ENCODE assay signal across 14 mouse cellular contexts in genomic region chr17:78250149-78250938, GRCm38 (mm10). TPM values are rescaled to one million over a fixed set of nuclear protein-coding genes. Genes with fewer than 3 reads are reported as not detected.
A peak's percentile ranks its signal among the peaks of the same experiment; 100 is the strongest.
DNase-seq lines count a peak whose midpoint lies in the region; ATAC-seq and TF ChIP-seq lines count a peak whose summit lies in the region.
"Had no signal": no experiment of that assay in that cellular context is flagged by ENCODE, and none has a peak within 500 bp of the region (broad histone marks: within the 10 kb centered on the region; RNA-seq: fewer than 3 reads in every experiment).

No protein-coding gene starts in this region.

- no peaks in the 10 kb centered on the region for H3K9me3 ChIP-seq in intestine, embryonic 16.5 days (ENCODE audit: control insufficient read depth, low read length)
- no peaks in the 10 kb centered on the region for H3K9me3 ChIP-seq in intestine, embryonic 15.5 days
- no peaks in the 10 kb centered on the region for H3K9me3 ChIP-seq in kidney, postnatal 0 days (replicated peaks; ENCODE audit: low read length)
- H3K9me3 ChIP-seq in hindbrain, embryonic 10.5 days, result no peaks in the 10 kb centered on the region
- H3K9me3 ChIP-seq: liver, embryonic 13.5 days had no signal

- WGBS in intestine, embryonic 16.5 days, result 66% methylated on average over 14 of the region's 14 CpGs
- WGBS in intestine, embryonic 15.5 days, result 61% methylated on average over 14 of the region's 14 CpGs
- WGBS in kidney, postnatal 0 days, result 55% methylated on average over 14 of the region's 14 CpGs
- 82% methylated on average over 14 of the region's 14 CpGs for WGBS in hindbrain, embryonic 10.5 days

- no peaks in the 10 kb centered on the region for H3K36me3 ChIP-seq in intestine, embryonic 16.5 days (ENCODE audit: control insufficient read depth, insufficient read depth, low read length)
- H3K36me3 ChIP-seq in intestine, embryonic 15.5 days, result no peaks in the 10 kb centered on the region
- H3K36me3 ChIP-seq in kidney, postnatal 0 days (ENCODE audit: insufficient read depth, low read length), result no peaks in the 10 kb centered on the region
- no peaks in the 10 kb centered on the region for H3K36me3 ChIP-seq in hindbrain, embryonic 10.5 days
- H3K36me3 ChIP-seq: liver, embryonic 13.5 days had no signal

- H3K4me3 ChIP-seq in intestine, embryonic 16.5 days (ENCODE audit: low read length), result no peak overlapping the region
- no peak overlapping the region for H3K4me3 ChIP-seq in intestine, embryonic 15.5 days (replicated peaks)
- no peak overlapping the region for H3K4me3 ChIP-seq in kidney, postnatal 0 days (replicated peaks; ENCODE audit: low read depth, low read length)
- no peak overlapping the region for H3K4me3 ChIP-seq in hindbrain, embryonic 10.5 days
- H3K4me3 ChIP-seq: liver, embryonic 13.5 days; myocyte had no signal

- no peak overlapping the region for H3K9ac ChIP-seq in intestine, embryonic 16.5 days (ENCODE audit: low read depth, low read length)
- no peak overlapping the region for H3K9ac ChIP-seq in intestine, embryonic 15.5 days
- H3K9ac ChIP-seq in kidney, postnatal 0 days (ENCODE audit: low read depth, low read length), result no peak overlapping the region
- H3K9ac ChIP-seq: liver, embryonic 13.5 days had no signal

- DNase-seq in heart, adult 8-10 months (ENCODE audit: low spot score), result peak; percentile 68
- peak; percentile 85 for DNase-seq in kidney, postnatal 0 days (ENCODE audit: low spot score)
- DNase-seq in lung, postnatal 4 days, result peak; percentile 29 to 53
- DNase-seq in left cerebral cortex, postnatal 25 days (ENCODE audit: low spot score in 2 of 2), result no peak
- DNase-seq in hindbrain, embryonic 10.5 days (ENCODE audit: low spot score), result no peak
- no peak for DNase-seq in left cerebral cortex, postnatal 14 days (ENCODE audit: low spot score in 2 of 2)
- DNase-seq: cerebellum, postnatal 25 days; liver, embryonic 13.5 days; thymus, adult 18-20 months had no signal

- no peaks in the 10 kb centered on the region for H3K27me3 ChIP-seq in intestine, embryonic 16.5 days (replicated peaks; ENCODE audit: control insufficient read depth, insufficient read depth, low read length)
- H3K27me3 ChIP-seq in intestine, embryonic 15.5 days (replicated peaks), result no peaks in the 10 kb centered on the region
- no peaks in the 10 kb centered on the region for H3K27me3 ChIP-seq in kidney, postnatal 0 days (ENCODE audit: insufficient read depth, low read length)
- no peaks in the 10 kb centered on the region for H3K27me3 ChIP-seq in hindbrain, embryonic 10.5 days (ENCODE audit: insufficient read depth, poor library complexity, severe bottlenecking)
- H3K27me3 ChIP-seq: liver, embryonic 13.5 days had no signal

- H3K27ac ChIP-seq in intestine, embryonic 16.5 days (ENCODE audit: low read length), result no peak overlapping the region
- H3K27ac ChIP-seq in intestine, embryonic 15.5 days, result no peak overlapping the region
- peak overlapping the region; percentile 37; the same call in 1 of the 2 replicates for H3K27ac ChIP-seq in kidney, postnatal 0 days
- H3K27ac ChIP-seq in hindbrain, embryonic 10.5 days, result no peak overlapping the region

- no peak for TF ChIP-seq CTCF in kidney, postnatal 0 days (IDR thresholded peaks at IDR 0.05; ENCODE audit: low read depth)

- peaks cover 24% of the 10 kb centered on the region for H3K4me1 ChIP-seq in intestine, embryonic 16.5 days (ENCODE audit: control insufficient read depth, insufficient read depth, low read length)
- H3K4me1 ChIP-seq in intestine, embryonic 15.5 days (replicated peaks), result peaks cover 23% of the 10 kb centered on the region; the same call in 1 of the 2 replicates
- peaks cover 19% of the 10 kb centered on the region for H3K4me1 ChIP-seq in kidney, postnatal 0 days (replicated peaks; ENCODE audit: insufficient read depth, low read length)
- H3K4me1 ChIP-seq in hindbrain, embryonic 10.5 days (replicated peaks), result peaks cover 40% of the 10 kb centered on the region

- ATAC-seq in intestine, embryonic 16.5 days, result peak; percentile 32; the same call in 1 of the 2 replicates
- no peak for ATAC-seq in intestine, embryonic 15.5 days
- ATAC-seq in kidney, postnatal 0 days (replicated peaks; ENCODE audit: low FRiP score, low read depth), result no peak
- ATAC-seq: forebrain, embryonic 16.5 days; hindbrain, embryonic 16.5 days had no signal

- intact Hi-C loops in left cerebral cortex, postnatal 25 days (cut with DNase I), result loop anchor here (5.0 kb wide), 1 partner anchor 43 kb away; no protein-coding TSS in a partner anchor
- intact Hi-C loops in left cerebral cortex, postnatal 14 days (cut with DNase I), result loop anchor here (5.0 kb wide), 1 partner anchor 62 kb away; no protein-coding TSS in a partner anchor

- no peak overlapping the region for H3K4me2 ChIP-seq in intestine, embryonic 16.5 days (ENCODE audit: low read depth, low read length)
- no peak overlapping the region for H3K4me2 ChIP-seq in intestine, embryonic 15.5 days (replicated peaks)
- no peak overlapping the region; the same call in 1 of the 2 replicates for H3K4me2 ChIP-seq in kidney, postnatal 0 days (ENCODE audit: low read length)

RNA-seq across cellular contexts. Expression of gene Crim1, which starts 50.3 kb away (rescaled TPM):
- polyA plus RNA-seq in intestine, embryonic 16.5 days (2015; fragmentation: Nextera tagmentation; extraction: Ambion mirVana), result 3.9 and 4.0 TPM in 2 replicates
- polyA plus RNA-seq in intestine, embryonic 15.5 days (2015; fragmentation: Nextera tagmentation; extraction: Ambion mirVana), result 5.8 and 5.9 TPM in 2 replicates
- 10 to 100 TPM; 58.6 to 70.9 (median 67.5) TPM for total RNA-seq in heart, adult 8-10 months (2022)
- polyA plus RNA-seq in kidney, postnatal 0 days (2015; fragmentation: Nextera tagmentation; extraction: Ambion mirVana), result 8.4 TPM in 2 replicates
- 10 to 100 TPM; 70.3 to 81.0 TPM for total RNA-seq in left cerebral cortex, postnatal 25 days (2021)
- polyA plus RNA-seq in hindbrain, embryonic 10.5 days (2016; fragmentation: Nextera tagmentation; extraction: Ambion mirVana), result 3.4 and 4.3 TPM in 2 replicates
- total RNA-seq in left cerebral cortex, postnatal 14 days (2021), result 10 to 100 TPM; 51.7 to 62.8 TPM

Comparison
In these comparisons a context has a peak if more than half of its experiments do, and no peak if none do; other contexts are left out.
1. DNase-seq: peak in heart, adult 8-10 months (single experiment), kidney, postnatal 0 days (single experiment) and lung, postnatal 4 days (2 of 2); none in left cerebral cortex, postnatal 25 days (0 of 2), hindbrain, embryonic 10.5 days (single experiment) and left cerebral cortex, postnatal 14 days (0 of 2).